ENCODE assay signal across 8 mouse cellular contexts in the genomic region with DNA sequence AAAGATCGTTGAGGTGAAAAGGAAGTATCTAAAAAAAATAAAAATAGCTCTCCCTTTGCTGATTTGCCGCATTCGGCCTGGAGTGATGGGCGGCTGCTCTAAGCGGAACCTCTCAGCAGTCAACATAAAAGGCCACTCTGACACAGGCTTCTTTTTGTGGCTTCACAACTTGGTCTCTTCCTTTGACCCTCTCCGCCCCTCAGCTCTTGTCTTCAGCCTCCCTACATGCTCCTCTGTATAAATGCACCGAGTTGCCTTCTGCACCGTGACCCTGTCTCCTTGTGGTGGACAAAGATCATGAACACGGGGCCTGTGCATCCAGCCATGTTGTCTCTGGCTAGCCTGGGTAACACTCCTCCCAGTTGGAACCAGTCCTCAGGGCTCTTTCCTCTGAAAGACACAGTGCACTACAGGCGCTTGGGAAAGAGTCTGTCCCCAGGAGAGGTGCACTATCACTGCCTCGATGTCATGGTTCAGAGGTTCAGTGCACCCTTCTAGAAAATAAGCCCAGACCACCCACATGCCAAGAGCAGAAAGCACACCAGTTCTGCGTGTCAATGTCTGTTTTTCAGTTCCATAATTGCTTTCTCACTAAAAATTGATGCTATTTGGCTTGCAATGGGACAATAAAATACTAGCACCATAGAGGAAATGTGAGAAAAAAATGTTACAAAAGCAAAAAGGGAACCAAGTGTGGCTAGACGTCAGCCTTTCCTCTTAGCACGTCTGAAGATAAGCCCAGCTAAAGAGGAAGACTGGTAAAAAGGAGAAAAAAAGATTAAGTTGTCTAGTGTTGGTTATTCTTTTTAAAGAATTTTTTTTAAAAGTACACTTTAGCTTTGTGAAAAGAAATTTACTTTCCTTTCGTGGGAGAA. TPM values are rescaled to one million over a fixed set of nuclear protein-coding genes. Genes with fewer than 3 reads are reported as not detected.
DNase-seq lines count a peak whose midpoint lies in the region; ATAC-seq and TF ChIP-seq lines count a peak whose summit lies in the region.

No protein-coding gene starts in this region.

- dilution Hi-C loops in CH12.LX (cut with MboI; ENCODE audit: extremely low pct_ligation_motif_present, extremely low pct_unique_long_range_greater_than_20kb, low sequenced_read_pairs), result no loop called here

- peaks cover 4% of the 10 kb centered on the region; the same call in 1 of the 2 replicates for H3K4me1 ChIP-seq in heart, embryonic 11.5 days (ENCODE audit: control insufficient read depth, insufficient read depth, low read length)
- H3K4me1 ChIP-seq in CH12.LX (ENCODE audit: control insufficient read depth in 1 of 2, insufficient read depth in 2 of 2), result peaks cover 19 to 44% of the 10 kb centered on the region in 2 experiments
- peaks cover 7% of the 10 kb centered on the region; the same call in 1 of the 2 replicates for H3K4me1 ChIP-seq in kidney, adult 2 months (ENCODE audit: control insufficient read depth, insufficient read depth, low read length)

- H3K27me3 ChIP-seq in heart, embryonic 11.5 days (ENCODE audit: control insufficient read depth, insufficient read depth, low read length), result no peaks in the 10 kb centered on the region
- no peaks in the 10 kb centered on the region for H3K27me3 ChIP-seq in CH12.LX (replicated peaks)
- no peaks in the 10 kb centered on the region for H3K27me3 ChIP-seq in kidney, adult 2 months (replicated peaks; ENCODE audit: control insufficient read depth, insufficient read depth, low read length)

- no peak overlapping the region for H3K4me3 ChIP-seq in heart, embryonic 11.5 days (ENCODE audit: low read depth, low read length)
- peak overlapping the region in 1 of 3 experiments; percentile 34 for H3K4me3 ChIP-seq in CH12.LX (replicated peaks in 1 of 3; ENCODE audit: low read depth in 2 of 3, low read length in 2 of 3, poor library complexity in 1 of 3)
- H3K4me3 ChIP-seq in kidney, adult 2 months (ENCODE audit: insufficient read depth, low read depth, low read length), result no peak overlapping the region

- no peak for ATAC-seq in heart, embryonic 11.5 days (replicated peaks; ENCODE audit: insufficient number of reproducible peaks, low FRiP score, low TSS enrichment)

- TF ChIP-seq CTCF in CH12.LX (conservative IDR thresholded peaks at IDR 0.05 in 1 of 2, IDR thresholded peaks at IDR 0.05 in 1 of 2; ENCODE audit: low read depth in 2 of 2, low read length in 2 of 2), result no peak
- no peak for TF ChIP-seq CTCF in kidney, adult 2 months (conservative IDR thresholded peaks at IDR 0.05; ENCODE audit: insufficient read depth, insufficient read length, low read depth, low read length)

- no peak overlapping the region for H3K9ac ChIP-seq in heart, embryonic 11.5 days (ENCODE audit: low read depth, low read length)
- peak overlapping the region; percentile 53 for H3K9ac ChIP-seq in CH12.LX (ENCODE audit: insufficient read depth, low read depth)

- 43% methylated on average over 15 of the region's 15 CpGs for WGBS in heart, embryonic 11.5 days (ENCODE audit: insufficient replicate concordance)
- 41% methylated on average over 15 of the region's 15 CpGs for WGBS in kidney, adult 2 months

- no peak overlapping the region; the same call in 1 of the 2 replicates for H3K4me2 ChIP-seq in heart, embryonic 11.5 days
- H3K4me2 ChIP-seq in CH12.LX (ENCODE audit: insufficient read depth, low read depth, poor library complexity, severe bottlenecking), result peak overlapping the region; percentile 52

- H3K36me3 ChIP-seq in heart, embryonic 11.5 days (ENCODE audit: control insufficient read depth, insufficient read depth, low read length), result no peaks in the 10 kb centered on the region
- no peaks in the 10 kb centered on the region for H3K36me3 ChIP-seq in CH12.LX (replicated peaks in 1 of 2; ENCODE audit: control insufficient read depth in 1 of 2, insufficient read depth in 1 of 2, low read length in 1 of 2)
- no peaks in the 10 kb centered on the region for H3K36me3 ChIP-seq in kidney, adult 2 months (ENCODE audit: control insufficient read depth, insufficient read depth, low read length)

- TF ChIP-seq RAD21 in CH12.LX (IDR thresholded peaks at IDR 0.05; ENCODE audit: low read depth, low read length), result no peak

- intact Hi-C loops in left cerebral cortex, postnatal 14 days (cut with DNase I), result no loop called here

- in situ Hi-C loops in CH12.LX (cut with MboI; ENCODE audit: low pct_ligation_motif_present, low pct_unique_long_range_greater_than_20kb, low sequenced_read_pairs), result no loop called here

- TF ChIP-seq POLR2A in CH12.LX (IDR thresholded peaks at IDR 0.05; ENCODE audit: low read depth, low read length), result no peak; the same call in 1 of the 2 replicates
- no peak for TF ChIP-seq POLR2A in kidney, adult 2 months (IDR thresholded peaks at IDR 0.05; ENCODE audit: low read depth, low read length)

- peak; percentile 63 to 65 for DNase-seq in heart, adult 18-20 months
- peak; percentile 34 for DNase-seq in CH12.LX (ENCODE audit: extremely low read depth)
- DNase-seq in cerebellum, postnatal 25 days, result peak; percentile 55 to 62
- DNase-seq in kidney, adult 2 months, result peak; percentile 71
- peak; percentile 68 for DNase-seq in naive thymus-derived CD4-positive, alpha-beta T cell, adult 2 months (ENCODE audit: low read depth)
- no peak for DNase-seq in right cerebral cortex, adult 2 months (ENCODE audit: low spot score in 2 of 2)
- no peak for DNase-seq in left cerebral cortex, postnatal 14 days (ENCODE audit: low spot score in 2 of 2)

- peak; percentile 55 for TF ChIP-seq EP300 in CH12.LX (IDR thresholded peaks at IDR 0.05; ENCODE audit: low read length)

- H3K9me3 ChIP-seq in heart, embryonic 11.5 days (replicated peaks; ENCODE audit: control insufficient read depth, low read length), result no peaks in the 10 kb centered on the region
- no peaks in the 10 kb centered on the region for H3K9me3 ChIP-seq in CH12.LX (replicated peaks; ENCODE audit: low read length)

- H3K79me2 ChIP-seq in CH12.LX (replicated peaks; ENCODE audit: control insufficient read depth, extremely low read depth, insufficient read depth, poor library complexity, severe bottlenecking), result no peaks in the 10 kb centered on the region

- no peak overlapping the region for H3K27ac ChIP-seq in heart, embryonic 11.5 days (ENCODE audit: low read depth, low read length)
- H3K27ac ChIP-seq in CH12.LX (ENCODE audit: insufficient read depth, low read depth), result peak overlapping the region; percentile 72
- H3K27ac ChIP-seq in kidney, adult 2 months (ENCODE audit: insufficient read depth, low read depth, low read length), result peak overlapping the region; percentile 64; the same call in 1 of the 2 replicates

TF ChIP-seq in CH12.LX, 34 proteins besides CTCF, POLR2A, EP300 and RAD21:
- peak; percentile 81 for TF ChIP-seq CHD1 (IDR thresholded peaks at IDR 0.05; ENCODE audit: low read depth, low read length)
- TF ChIP-seq TBP (conservative IDR thresholded peaks at IDR 0.05; ENCODE audit: low read depth, low read length), result 0 out of 2 replicates have a peak, but pooled peaks have one; percentile 19
- TF ChIP-seq MYC (IDR thresholded peaks at IDR 0.05; ENCODE audit: low read depth, low read length), result peak; percentile 39
- TF ChIP-seq BHLHE40 (IDR thresholded peaks at IDR 0.05; ENCODE audit: low read depth, low read length), result no peak
- TF ChIP-seq IRF4 (IDR thresholded peaks at IDR 0.05; ENCODE audit: low read depth, low read length), result no peak; the same call in 1 of the 2 replicates
- no peak; the same call in 1 of the 2 replicates for TF ChIP-seq SIN3A (IDR thresholded peaks at IDR 0.05; ENCODE audit: low read length)
- peak; percentile 35; the same call in 1 of the 2 replicates for TF ChIP-seq ZNF384 (IDR thresholded peaks at IDR 0.05; ENCODE audit: low read depth, low read length)

RNA-seq across cellular contexts. Expression of a gene that starts 15.8 kb away (rescaled TPM):
- 100 to 1,000 TPM; 143 TPM for total RNA-seq in heart, adult 18-20 months (2021)
- polyA plus RNA-seq in heart, embryonic 11.5 days (2014; fragmentation: Nextera tagmentation; extraction: Ambion mirVana), result 356 and 369 TPM in 2 replicates
- total RNA-seq in CH12.LX (2012; rRNA removed) (297 and 340 TPM in 2 replicates), CH12.LX (2014; rRNA removed) (706 and 745 TPM in 2 replicates)
- 372 and 393 TPM in 2 replicates for polyA plus RNA-seq in CH12.LX (2012; ENCODE audit: insufficient read length, low read depth)
- polyA plus RNA-seq in kidney, adult 2 months (2012; rRNA removed), result 88.7 and 115 TPM in 2 replicates
- total RNA-seq in left cerebral cortex, postnatal 14 days (2021), result 100 to 1,000 TPM; 114 to 128 TPM

RNA-seq across cellular contexts. Expression of a gene that starts 37.2 kb away (rescaled TPM):
- total RNA-seq in heart, adult 18-20 months (2021), result 10 to 100 TPM; 42.4 to 44.1 TPM
- polyA plus RNA-seq in heart, embryonic 11.5 days (2014; fragmentation: Nextera tagmentation; extraction: Ambion mirVana), result 93.2 and 110 TPM in 2 replicates
- total RNA-seq in CH12.LX (2012; rRNA removed), result 71.0 and 74.2 TPM in 2 replicates
- 154 and 158 TPM in 2 replicates for total RNA-seq in CH12.LX (2014; rRNA removed)
- 101 and 114 TPM in 2 replicates for polyA plus RNA-seq in CH12.LX (2012; ENCODE audit: insufficient read length, low read depth)
- 37.1 and 37.4 TPM in 2 replicates for polyA plus RNA-seq in kidney, adult 2 months (2012; rRNA removed)
- total RNA-seq in left cerebral cortex, postnatal 14 days (2021), result 10 to 100 TPM; 58.1 to 61.9 TPM

Comparison
In these comparisons a context has a peak if more than half of its experiments do, and no peak if none do; other contexts are left out.
1. DNase-seq: peak in heart, adult 18-20 months (2 of 2), CH12.LX (single experiment), cerebellum, postnatal 25 days (2 of 2), kidney, adult 2 months (single experiment) and naive thymus-derived CD4-positive, alpha-beta T cell, adult 2 months (single experiment); none in right cerebral cortex, adult 2 months (0 of 2) and left cerebral cortex, postnatal 14 days (0 of 2).